Mouse (Mus musculus) CH12.LX (cell line): ENCODE results near the gene Pgk1. TPM values are rescaled to one million over a fixed set of nuclear protein-coding genes. Genes with fewer than 3 reads are reported as not detected.

Source experiments
- DNase-seq: peaks from one replicate; pipeline ENCODE4 v3.0.0-alpha.2; 2013; ENCODE audit errors: extremely low read depth
- H3K27ac ChIP-seq: 2 replicates; pipeline ENCODE4 v1.5.1; 2012; ENCODE audit warnings: low read depth, mild to moderate bottlenecking, control low read depth, moderate library complexity; ENCODE audit not compliant: insufficient read depth
- H3K27me3 ChIP-seq: replicated peaks from 2 replicates; pipeline ENCODE3; 2012; ENCODE audit warnings: inconsistent platforms
- H3K36me3 ChIP-seq, 2 experiments: replicated peaks in 1 of 2; 2 replicates each; pipeline versions ENCODE3 to v1.6.1; 2012; ENCODE audit warnings: inconsistent platforms in 1 of 2, low read length in 1 of 2, mild to moderate bottlenecking in 1 of 2, mixed read lengths in 1 of 2, moderate library complexity in 1 of 2; ENCODE audit not compliant: control insufficient read depth in 1 of 2, insufficient read depth in 1 of 2
- H3K4me1 ChIP-seq, 2 experiments: 2 replicates each; pipeline ENCODE4 v1.6.1; 2012; ENCODE audit warnings: inconsistent platforms in 1 of 2, moderate library complexity in 1 of 2; ENCODE audit not compliant: insufficient read depth in 2 of 2, control insufficient read depth in 1 of 2
- H3K4me2 ChIP-seq: 2 replicates; pipeline ENCODE4 v1.6.1; 2012; ENCODE audit warnings: low read depth, mild to moderate bottlenecking, control low read depth; ENCODE audit not compliant: poor library complexity, insufficient read depth, severe bottlenecking
- H3K4me3 ChIP-seq, 3 experiments: fragments of 150-350 bp in 1 of 3; sonication (generic) in 1 of 3; replicated peaks in 1 of 3; 2 replicates each; pipeline versions ENCODE3 to v1.5.1; 2011 to 2012; ENCODE audit warnings: low read depth in 2 of 3, low read length in 2 of 3, mild to moderate bottlenecking in 2 of 3, moderate library complexity in 2 of 3, control low read depth in 1 of 3, improper control_type of control experiment in 1 of 3, inconsistent platforms in 1 of 3, mixed read lengths in 1 of 3; ENCODE audit not compliant: poor library complexity in 1 of 3
- H3K79me2 ChIP-seq: replicated peaks from 2 replicates; pipeline ENCODE4 v1.6.1; 2012; ENCODE audit warnings: mild to moderate bottlenecking, moderate library complexity; ENCODE audit not compliant: control insufficient read depth, poor library complexity, insufficient read depth, severe bottlenecking; ENCODE audit errors: extremely low read depth
- H3K9ac ChIP-seq: 2 replicates; pipeline ENCODE4 v1.6.1; 2012; ENCODE audit warnings: low read depth, mild to moderate bottlenecking, control low read depth, moderate library complexity; ENCODE audit not compliant: insufficient read depth
- H3K9me3 ChIP-seq: replicated peaks from 2 replicates; pipeline ENCODE3; 2012; ENCODE audit warnings: low read length, inconsistent platforms, mixed read lengths
- BHLHE40 ChIP-seq: IDR thresholded peaks from 2 replicates; pipeline ENCODE4 v1.6.1; 2011; ENCODE audit warnings: mild to moderate bottlenecking, low read depth, low read length, improper control_type of control experiment
- CHD2 ChIP-seq: IDR thresholded peaks from 2 replicates; pipeline ENCODE4 v1.6.1; 2011; ENCODE audit warnings: low read length, improper control_type of control experiment
- ELF1 ChIP-seq: IDR thresholded peaks from 2 replicates; pipeline ENCODE4 v1.6.1; 2014; ENCODE audit warnings: low read depth, mild to moderate bottlenecking, inconsistent platforms, low read length, improper control_type of control experiment
- EP300 ChIP-seq: IDR thresholded peaks from 2 replicates; pipeline ENCODE4 v1.6.1; 2011; ENCODE audit warnings: low read length, improper control_type of control experiment
- ETS1 ChIP-seq: conservative IDR thresholded peaks from 2 replicates; pipeline ENCODE4 v1.6.1; 2012; ENCODE audit warnings: low read depth, mild to moderate bottlenecking, inconsistent platforms, low read length, improper control_type of control experiment, moderate library complexity
- HCFC1 ChIP-seq: IDR thresholded peaks from 2 replicates; pipeline ENCODE4 v1.6.1; 2012; ENCODE audit warnings: low read depth, mild to moderate bottlenecking, inconsistent platforms, low read length, improper control_type of control experiment
- JUN ChIP-seq: IDR thresholded peaks from 2 replicates; pipeline ENCODE4 v1.6.1; 2011; ENCODE audit warnings: low read depth, mild to moderate bottlenecking, low read length, improper control_type of control experiment, moderate library complexity; ENCODE audit not compliant: insufficient read depth
- KAT2A ChIP-seq: IDR thresholded peaks from 2 replicates; pipeline ENCODE4 v1.6.1; 2012; ENCODE audit warnings: low read length, improper control_type of control experiment, inconsistent platforms; ENCODE audit not compliant: insufficient replicate concordance
- MAFK ChIP-seq: IDR thresholded peaks from 2 replicates; pipeline ENCODE4 v1.6.1; 2011; ENCODE audit warnings: low read length, improper control_type of control experiment; ENCODE audit not compliant: insufficient replicate concordance
- MAX ChIP-seq: IDR thresholded peaks from 2 replicates; pipeline ENCODE4 v1.6.1; 2011; ENCODE audit warnings: low read length, improper control_type of control experiment
- MXI1 ChIP-seq: IDR thresholded peaks from 2 replicates; pipeline ENCODE4 v1.6.1; 2011; ENCODE audit warnings: mild to moderate bottlenecking, low read depth, low read length, improper control_type of control experiment
- MYC ChIP-seq: IDR thresholded peaks from 2 replicates; pipeline ENCODE4 v1.6.1; 2011; ENCODE audit warnings: low read depth, mild to moderate bottlenecking, improper control_type of control experiment, low read length
- POLR2A ChIP-seq: IDR thresholded peaks from 2 replicates; pipeline ENCODE4 v1.6.1; 2011; ENCODE audit warnings: low read depth, mild to moderate bottlenecking, improper control_type of control experiment, low read length
- POLR2AphosphoS2 ChIP-seq: IDR thresholded peaks from 2 replicates; pipeline ENCODE4 v1.6.1; 2011; ENCODE audit warnings: low read depth, low read length, improper control_type of control experiment
- RCOR1 ChIP-seq: conservative IDR thresholded peaks from 2 replicates; pipeline ENCODE4 v1.6.1; 2012; ENCODE audit warnings: low read depth, mild to moderate bottlenecking, inconsistent platforms, low read length, improper control_type of control experiment
- SIN3A ChIP-seq: IDR thresholded peaks from 2 replicates; pipeline ENCODE4 v1.6.1; 2012; ENCODE audit warnings: low read length, improper control_type of control experiment, inconsistent platforms
- SMC3 ChIP-seq: IDR thresholded peaks from 2 replicates; pipeline ENCODE4 v1.6.1; 2011; ENCODE audit warnings: low read depth, low read length, improper control_type of control experiment
- TBP ChIP-seq: conservative IDR thresholded peaks from 2 replicates; pipeline ENCODE4 v1.6.1; 2011; ENCODE audit warnings: low read depth, low read length, improper control_type of control experiment
- TCF12 ChIP-seq: IDR thresholded peaks from 2 replicates; pipeline ENCODE4 v1.6.1; 2014; ENCODE audit warnings: low read depth, mild to moderate bottlenecking, inconsistent platforms, low read length, improper control_type of control experiment
- UBTF ChIP-seq: IDR thresholded peaks from 2 replicates; pipeline ENCODE4 v1.6.1; 2012; ENCODE audit warnings: low read depth, mild to moderate bottlenecking, inconsistent platforms, low read length, improper control_type of control experiment, moderate library complexity
- USF2 ChIP-seq: conservative IDR thresholded peaks from 2 replicates; pipeline ENCODE4 v1.6.1; 2011; ENCODE audit warnings: low read depth, low read length, improper control_type of control experiment
- ZKSCAN1 ChIP-seq: IDR thresholded peaks from 2 replicates; pipeline ENCODE4 v1.6.1; 2012; ENCODE audit warnings: low read depth, inconsistent platforms, low read length, improper control_type of control experiment, borderline replicate concordance
- dilution Hi-C: fragments of 300-500 bp; cut with MboI; formaldehyde crosslinking; loops from 2 replicates; pipeline ENCODE4 v1.14.3; 2020; ENCODE audit warnings: low sequenced_read_pairs; ENCODE audit not compliant: extremely low pct_unique_long_range_greater_than_20kb, extremely low pct_ligation_motif_present
- in situ Hi-C: fragments of 300-500 bp; cut with MboI; formaldehyde crosslinking; loops from 3 replicates; pipeline ENCODE4 v1.14.3; 2019; ENCODE audit warnings: low sequenced_read_pairs, low pct_ligation_motif_present, low pct_unique_long_range_greater_than_20kb, mixed read lengths
- polyA plus RNA-seq: library from polyadenylated mRNA; unstranded; fragments of >175 nt; gene quantifications from 2 replicates; pipeline ENCODE4 v1.2.1, GENCODE M21; 2012; ENCODE audit warnings: low read depth; ENCODE audit not compliant: insufficient read length
- total RNA-seq, 2 experiments: library from RNA; depleted of rRNA; stranded (reverse); fragments of 300-350 nt in 1 of 2; fragments of >200 nt in 1 of 2; gene quantifications; 2 replicates each; pipeline ENCODE4 v1.2.3; 2012 to 2014

Gene Pgk1
- total and polyA plus RNA-seq, 3 experiments: 679 to 1,645 (median 1,096) TPM

DNA sequence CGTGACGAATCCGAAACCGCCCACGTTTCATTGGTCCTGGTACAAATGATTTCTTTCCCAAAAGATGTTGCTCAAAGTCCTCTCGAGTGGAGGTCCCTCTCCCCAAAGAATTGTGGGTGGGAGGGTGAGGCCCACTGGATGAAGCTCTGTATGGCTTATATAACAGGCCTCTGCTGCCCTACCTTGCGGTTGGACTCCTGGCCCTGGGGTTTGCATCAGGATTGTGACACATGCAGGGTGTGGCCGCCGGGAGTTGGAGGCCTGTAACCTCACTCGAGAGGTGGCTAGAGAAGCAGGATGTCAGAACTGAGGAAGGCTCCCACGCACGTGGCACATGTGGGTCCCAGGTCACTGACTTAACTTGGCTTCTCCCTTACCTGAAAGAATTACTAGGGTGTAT lies 837 bp downstream of the Pgk1 start:
- peak; percentile 52 for DNase-seq
- peaks cover 0 to 7% of the 10 kb centered on the region in 2 experiments; a peak in 2 of 4 replicates for H3K4me1 ChIP-seq
- in situ Hi-C loops: no loop called here
- H3K4me3 ChIP-seq: peak overlapping the region; percentile 69 to 98 (median 84)
- H3K4me2 ChIP-seq: peak overlapping the region; percentile 68
- no peak overlapping the region for H3K27ac ChIP-seq
- dilution Hi-C loops: no loop called here
- H3K36me3 ChIP-seq: peaks cover 0 to 6% of the 10 kb centered on the region in 2 experiments
- TF ChIP-seq MAX (peak; percentile 69; the same call in 1 of the 2 replicates), BHLHE40 (peak; percentile 70), ELF1 (no peak), MYC (peak; percentile 67; the same call in 1 of the 2 replicates), MXI1 (peak; percentile 87)
- TF ChIP-seq, all 38 proteins: peak for 4
- Histone ChIP-seq H3K27me3 (no peaks in the 10 kb centered on the region), H3K9me3 (no peaks in the 10 kb centered on the region), H3K9ac (peak overlapping the region; percentile 82), H3K79me2 (peaks cover 54% of the 10 kb centered on the region)

DNA sequence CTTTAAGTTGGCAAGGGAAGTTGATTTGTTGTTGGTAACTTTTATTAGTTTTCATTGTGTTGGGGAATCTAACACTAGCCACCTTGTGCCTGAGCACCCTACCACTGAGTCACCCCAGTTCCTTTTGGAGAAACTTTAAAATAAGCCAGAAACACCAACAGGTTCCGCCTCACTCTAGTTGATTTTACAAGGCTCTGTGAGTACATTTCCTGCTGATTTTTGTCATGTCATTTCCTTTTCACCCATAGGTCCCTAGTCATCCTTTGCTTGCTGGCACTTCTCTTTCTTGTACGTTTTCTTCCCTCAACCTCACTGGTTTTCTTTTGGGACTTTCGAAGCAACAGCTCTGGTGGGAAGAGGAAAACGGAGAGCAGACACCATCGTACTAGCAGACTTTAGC lies 2.5 kb downstream of the Pgk1 start:
- H3K79me2 ChIP-seq: peaks cover 59% of the 10 kb centered on the region
- dilution Hi-C loops: no loop called here

DNA sequence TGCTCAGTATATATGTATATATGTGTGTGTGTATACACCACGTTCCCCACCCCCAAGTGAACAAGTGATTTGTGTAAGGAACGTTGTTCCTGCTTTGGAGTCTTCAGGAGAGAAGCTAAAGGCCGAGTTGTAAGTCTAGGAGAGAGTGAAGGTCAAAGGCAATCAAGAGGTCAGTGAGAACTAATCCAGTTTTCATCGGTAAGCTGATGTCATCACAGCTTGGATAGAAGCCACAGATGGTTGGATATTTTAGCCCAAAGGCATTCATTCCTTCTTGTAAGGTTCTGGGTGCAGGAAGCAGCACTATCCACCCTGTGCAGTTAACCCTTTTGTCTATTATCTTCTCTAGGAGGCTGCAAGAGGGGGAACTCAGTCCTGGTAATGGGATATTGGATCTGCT lies 3.2 kb downstream of the Pgk1 start:
- Histone ChIP-seq H3K79me2 (peaks cover 60% of the 10 kb centered on the region), H3K4me1 (peaks cover 0 to 15% of the 10 kb centered on the region in 2 experiments; a peak in 2 of 4 replicates), H3K9ac (peak overlapping the region; percentile 5), H3K9me3 (no peaks in the 10 kb centered on the region), H3K27me3 (no peaks in the 10 kb centered on the region), H3K4me2 (peak overlapping the region; percentile 68), H3K27ac (no peak overlapping the region), H3K4me3 (peak overlapping the region in 2 of 3 experiments; percentile 69 to 98), H3K36me3 (peaks cover 13 to 20% of the 10 kb centered on the region in 2 experiments)
- TF ChIP-seq SMC3 (no peak), KAT2A (no peak), MAFK (no peak), POLR2A (no peak), EP300 (no peak), RCOR1 (no peak), CHD2 (no peak), ETS1 (no peak), TBP (no peak), POLR2AphosphoS2 (no peak), SIN3A (no peak), UBTF (no peak), ELF1 (no peak), TCF12 (no peak), BHLHE40 (no peak), ZKSCAN1 (no peak), USF2 (no peak)
- in situ Hi-C loops (no loop called here), dilution Hi-C loops (no loop called here)
- DNase-seq: no peak

More for the DNA sequence above, 2.5 kb downstream of the Pgk1 start:
- in situ Hi-C loops: no loop called here
- TF ChIP-seq HCFC1 (no peak), JUN (no peak), ETS1 (no peak), SIN3A (peak; percentile 19; the same call in 1 of the 2 replicates)
- no peaks in the 10 kb centered on the region for H3K27me3 ChIP-seq
- peak overlapping the region; percentile 69 to 98 (median 84) for H3K4me3 ChIP-seq
- no peak for DNase-seq
- H3K4me2 ChIP-seq: peak overlapping the region; percentile 68
- H3K36me3 ChIP-seq: peaks cover 8 to 15% of the 10 kb centered on the region in 2 experiments
- no peaks in the 10 kb centered on the region for H3K9me3 ChIP-seq
- peaks cover 0 to 13% of the 10 kb centered on the region in 2 experiments; a peak in 2 of 4 replicates for H3K4me1 ChIP-seq
- H3K9ac ChIP-seq: peak overlapping the region; percentile 82
- peak overlapping the region; percentile 48; the same call in 1 of the 2 replicates for H3K27ac ChIP-seq
